Mouse (Mus musculus): ENCODE measurements around the gene Gm13199.

DNA sequence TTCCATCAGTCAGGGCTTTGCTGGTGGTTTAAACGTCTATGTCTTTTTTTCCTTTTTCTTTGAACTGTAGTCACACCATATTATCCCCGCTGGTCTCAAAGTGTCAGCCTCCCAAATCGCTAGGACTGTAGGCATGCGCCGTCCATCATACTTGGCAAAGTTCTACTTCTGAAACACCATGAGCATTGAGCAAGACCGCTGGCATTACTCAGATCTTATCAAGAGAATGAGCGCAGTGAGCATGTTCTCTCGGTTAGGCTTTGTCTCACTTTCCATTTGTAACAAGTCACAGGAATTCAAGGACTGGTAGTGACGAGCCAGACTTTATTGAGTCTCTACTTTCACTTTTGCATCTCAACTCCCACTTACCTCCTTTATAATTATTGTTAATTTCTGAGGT, 11.6 kb downstream of the Gm13199 start:
- TF ChIP-seq CTCF (IDR thresholded peaks at IDR 0.05; ENCODE audit: low read depth, low read length): no peak
- TF ChIP-seq POLR2A (IDR thresholded peaks at IDR 0.05; ENCODE audit: extremely low read depth, insufficient read depth, low read length): no peak

Data from liver, adult 2 months (tissue).